Mouse (Mus musculus) CH12.LX (cell line): ENCODE data around the gene Eif2b4. TPM values are rescaled to one million over a fixed set of nuclear protein-coding genes. Genes with fewer than 3 reads are reported as not detected.

ENCODE experiments used
- DNase-seq: peaks from one replicate; pipeline ENCODE4 v3.0.0-alpha.2; 2013; ENCODE audit errors: extremely low read depth
- H3K27ac ChIP-seq: 2 replicates; pipeline ENCODE4 v1.5.1; 2012; ENCODE audit warnings: low read depth, mild to moderate bottlenecking, control low read depth, moderate library complexity; ENCODE audit not compliant: insufficient read depth
- H3K27me3 ChIP-seq: replicated peaks from 2 replicates; pipeline ENCODE3; 2012; ENCODE audit warnings: inconsistent platforms
- H3K36me3 ChIP-seq, 2 experiments: replicated peaks in 1 of 2; 2 replicates each; pipeline versions ENCODE3 to v1.6.1; 2012; ENCODE audit warnings: inconsistent platforms in 1 of 2, low read length in 1 of 2, mild to moderate bottlenecking in 1 of 2, mixed read lengths in 1 of 2, moderate library complexity in 1 of 2; ENCODE audit not compliant: control insufficient read depth in 1 of 2, insufficient read depth in 1 of 2
- H3K4me1 ChIP-seq, 2 experiments: 2 replicates each; pipeline ENCODE4 v1.6.1; 2012; ENCODE audit warnings: inconsistent platforms in 1 of 2, moderate library complexity in 1 of 2; ENCODE audit not compliant: insufficient read depth in 2 of 2, control insufficient read depth in 1 of 2
- H3K4me2 ChIP-seq: 2 replicates; pipeline ENCODE4 v1.6.1; 2012; ENCODE audit warnings: low read depth, mild to moderate bottlenecking, control low read depth; ENCODE audit not compliant: poor library complexity, insufficient read depth, severe bottlenecking
- H3K4me3 ChIP-seq, 3 experiments: fragments of 150-350 bp in 1 of 3; sonication (generic) in 1 of 3; replicated peaks in 1 of 3; 2 replicates each; pipeline versions ENCODE3 to v1.5.1; 2011 to 2012; ENCODE audit warnings: low read depth in 2 of 3, low read length in 2 of 3, mild to moderate bottlenecking in 2 of 3, moderate library complexity in 2 of 3, control low read depth in 1 of 3, improper control_type of control experiment in 1 of 3, inconsistent platforms in 1 of 3, mixed read lengths in 1 of 3; ENCODE audit not compliant: poor library complexity in 1 of 3
- H3K79me2 ChIP-seq: replicated peaks from 2 replicates; pipeline ENCODE4 v1.6.1; 2012; ENCODE audit warnings: mild to moderate bottlenecking, moderate library complexity; ENCODE audit not compliant: control insufficient read depth, poor library complexity, insufficient read depth, severe bottlenecking; ENCODE audit errors: extremely low read depth
- H3K9ac ChIP-seq: 2 replicates; pipeline ENCODE4 v1.6.1; 2012; ENCODE audit warnings: low read depth, mild to moderate bottlenecking, control low read depth, moderate library complexity; ENCODE audit not compliant: insufficient read depth
- H3K9me3 ChIP-seq: replicated peaks from 2 replicates; pipeline ENCODE3; 2012; ENCODE audit warnings: low read length, inconsistent platforms, mixed read lengths
- BHLHE40 ChIP-seq: IDR thresholded peaks from 2 replicates; pipeline ENCODE4 v1.6.1; 2011; ENCODE audit warnings: mild to moderate bottlenecking, low read depth, low read length, improper control_type of control experiment
- CHD1 ChIP-seq: IDR thresholded peaks from 2 replicates; pipeline ENCODE4 v1.6.1; 2012; ENCODE audit warnings: low read depth, low read length, improper control_type of control experiment, inconsistent platforms
- CHD2 ChIP-seq: IDR thresholded peaks from 2 replicates; pipeline ENCODE4 v1.6.1; 2011; ENCODE audit warnings: low read length, improper control_type of control experiment
- CTCF ChIP-seq, 2 experiments: IDR thresholded peaks in 1 of 2; conservative IDR thresholded peaks in 1 of 2; 2 replicates each; pipeline ENCODE4 v1.5.1; 2011 to 2012; ENCODE audit warnings: low read depth in 2 of 2, low read length in 2 of 2, improper control_type of control experiment in 1 of 2, inconsistent platforms in 1 of 2, mild to moderate bottlenecking in 1 of 2, moderate library complexity in 1 of 2
- E2F4 ChIP-seq: IDR thresholded peaks from 2 replicates; pipeline ENCODE4 v1.6.1; 2011; ENCODE audit warnings: low read depth, low read length, improper control_type of control experiment; ENCODE audit not compliant: insufficient replicate concordance
- ELF1 ChIP-seq: IDR thresholded peaks from 2 replicates; pipeline ENCODE4 v1.6.1; 2014; ENCODE audit warnings: low read depth, mild to moderate bottlenecking, inconsistent platforms, low read length, improper control_type of control experiment
- EP300 ChIP-seq: IDR thresholded peaks from 2 replicates; pipeline ENCODE4 v1.6.1; 2011; ENCODE audit warnings: low read length, improper control_type of control experiment
- ETS1 ChIP-seq: conservative IDR thresholded peaks from 2 replicates; pipeline ENCODE4 v1.6.1; 2012; ENCODE audit warnings: low read depth, mild to moderate bottlenecking, inconsistent platforms, low read length, improper control_type of control experiment, moderate library complexity
- GABPA ChIP-seq: IDR thresholded peaks from 2 replicates; pipeline ENCODE4 v1.6.1; 2012; ENCODE audit warnings: low read depth, low read length, improper control_type of control experiment, inconsistent platforms; ENCODE audit not compliant: insufficient replicate concordance
- HCFC1 ChIP-seq: IDR thresholded peaks from 2 replicates; pipeline ENCODE4 v1.6.1; 2012; ENCODE audit warnings: low read depth, mild to moderate bottlenecking, inconsistent platforms, low read length, improper control_type of control experiment
- IRF4 ChIP-seq: IDR thresholded peaks from 2 replicates; pipeline ENCODE4 v1.6.1; 2014; ENCODE audit warnings: low read depth, mild to moderate bottlenecking, inconsistent platforms, low read length, improper control_type of control experiment
- JUN ChIP-seq: IDR thresholded peaks from 2 replicates; pipeline ENCODE4 v1.6.1; 2011; ENCODE audit warnings: low read depth, mild to moderate bottlenecking, low read length, improper control_type of control experiment, moderate library complexity; ENCODE audit not compliant: insufficient read depth
- JUND ChIP-seq: conservative IDR thresholded peaks from 2 replicates; pipeline ENCODE4 v1.6.1; 2011; ENCODE audit warnings: low read depth, low read length, improper control_type of control experiment
- KAT2A ChIP-seq: IDR thresholded peaks from 2 replicates; pipeline ENCODE4 v1.6.1; 2012; ENCODE audit warnings: low read length, improper control_type of control experiment, inconsistent platforms; ENCODE audit not compliant: insufficient replicate concordance
- MAFK ChIP-seq: IDR thresholded peaks from 2 replicates; pipeline ENCODE4 v1.6.1; 2011; ENCODE audit warnings: low read length, improper control_type of control experiment; ENCODE audit not compliant: insufficient replicate concordance
- MAX ChIP-seq: IDR thresholded peaks from 2 replicates; pipeline ENCODE4 v1.6.1; 2011; ENCODE audit warnings: low read length, improper control_type of control experiment
- MAZ ChIP-seq: IDR thresholded peaks from 2 replicates; pipeline ENCODE4 v1.6.1; 2012; ENCODE audit warnings: low read depth, mild to moderate bottlenecking, inconsistent platforms, low read length, improper control_type of control experiment, moderate library complexity
- MEF2A ChIP-seq: IDR thresholded peaks from 2 replicates; pipeline ENCODE4 v1.6.1; 2014; ENCODE audit warnings: low read depth, mild to moderate bottlenecking, inconsistent platforms, low read length, improper control_type of control experiment, borderline replicate concordance
- MXI1 ChIP-seq: IDR thresholded peaks from 2 replicates; pipeline ENCODE4 v1.6.1; 2011; ENCODE audit warnings: mild to moderate bottlenecking, low read depth, low read length, improper control_type of control experiment
- MYC ChIP-seq: IDR thresholded peaks from 2 replicates; pipeline ENCODE4 v1.6.1; 2011; ENCODE audit warnings: low read depth, mild to moderate bottlenecking, improper control_type of control experiment, low read length
- NELFE ChIP-seq: IDR thresholded peaks from 2 replicates; pipeline ENCODE4 v1.6.1; 2011; ENCODE audit warnings: low read depth, low read length, improper control_type of control experiment
- NRF1 ChIP-seq: IDR thresholded peaks from 2 replicates; pipeline ENCODE4 v1.6.1; 2014; ENCODE audit warnings: low read depth, mild to moderate bottlenecking, inconsistent platforms, low read length, improper control_type of control experiment, moderate library complexity
- PAX5 ChIP-seq: IDR thresholded peaks from 2 replicates; pipeline ENCODE4 v1.6.1; 2012; ENCODE audit warnings: low read length, inconsistent platforms, mixed read lengths
- POLR2A ChIP-seq: IDR thresholded peaks from 2 replicates; pipeline ENCODE4 v1.6.1; 2011; ENCODE audit warnings: low read depth, mild to moderate bottlenecking, improper control_type of control experiment, low read length
- POLR2AphosphoS2 ChIP-seq: IDR thresholded peaks from 2 replicates; pipeline ENCODE4 v1.6.1; 2011; ENCODE audit warnings: low read depth, low read length, improper control_type of control experiment
- RAD21 ChIP-seq: IDR thresholded peaks from 2 replicates; pipeline ENCODE4 v1.6.1; 2011; ENCODE audit warnings: low read depth, mild to moderate bottlenecking, low read length, improper control_type of control experiment, moderate library complexity
- RCOR1 ChIP-seq: conservative IDR thresholded peaks from 2 replicates; pipeline ENCODE4 v1.6.1; 2012; ENCODE audit warnings: low read depth, mild to moderate bottlenecking, inconsistent platforms, low read length, improper control_type of control experiment
- SIN3A ChIP-seq: IDR thresholded peaks from 2 replicates; pipeline ENCODE4 v1.6.1; 2012; ENCODE audit warnings: low read length, improper control_type of control experiment, inconsistent platforms
- SMC3 ChIP-seq: IDR thresholded peaks from 2 replicates; pipeline ENCODE4 v1.6.1; 2011; ENCODE audit warnings: low read depth, low read length, improper control_type of control experiment
- TBP ChIP-seq: conservative IDR thresholded peaks from 2 replicates; pipeline ENCODE4 v1.6.1; 2011; ENCODE audit warnings: low read depth, low read length, improper control_type of control experiment
- TCF12 ChIP-seq: IDR thresholded peaks from 2 replicates; pipeline ENCODE4 v1.6.1; 2014; ENCODE audit warnings: low read depth, mild to moderate bottlenecking, inconsistent platforms, low read length, improper control_type of control experiment
- UBTF ChIP-seq: IDR thresholded peaks from 2 replicates; pipeline ENCODE4 v1.6.1; 2012; ENCODE audit warnings: low read depth, mild to moderate bottlenecking, inconsistent platforms, low read length, improper control_type of control experiment, moderate library complexity
- USF1 ChIP-seq: IDR thresholded peaks from 2 replicates; pipeline ENCODE4 v1.6.1; 2014; ENCODE audit warnings: low read depth, mild to moderate bottlenecking, inconsistent platforms, low read length, improper control_type of control experiment
- USF2 ChIP-seq: conservative IDR thresholded peaks from 2 replicates; pipeline ENCODE4 v1.6.1; 2011; ENCODE audit warnings: low read depth, low read length, improper control_type of control experiment
- ZC3H11A ChIP-seq: IDR thresholded peaks from 2 replicates; pipeline ENCODE4 v1.6.1; 2012; ENCODE audit warnings: low read depth, mild to moderate bottlenecking, inconsistent platforms, low read length, improper control_type of control experiment
- ZKSCAN1 ChIP-seq: IDR thresholded peaks from 2 replicates; pipeline ENCODE4 v1.6.1; 2012; ENCODE audit warnings: low read depth, inconsistent platforms, low read length, improper control_type of control experiment, borderline replicate concordance
- ZMIZ1 ChIP-seq: IDR thresholded peaks from 2 replicates; pipeline ENCODE4 v1.6.1; 2012; ENCODE audit warnings: low read depth, mild to moderate bottlenecking, inconsistent platforms, low read length, improper control_type of control experiment
- ZNF384 ChIP-seq: IDR thresholded peaks from 2 replicates; pipeline ENCODE4 v1.6.1; 2012; ENCODE audit warnings: low read depth, low read length, improper control_type of control experiment, inconsistent platforms
- dilution Hi-C: fragments of 300-500 bp; cut with MboI; formaldehyde crosslinking; loops from 2 replicates; pipeline ENCODE4 v1.14.3; 2020; ENCODE audit warnings: low sequenced_read_pairs; ENCODE audit not compliant: extremely low pct_unique_long_range_greater_than_20kb, extremely low pct_ligation_motif_present
- in situ Hi-C: fragments of 300-500 bp; cut with MboI; formaldehyde crosslinking; loops from 3 replicates; pipeline ENCODE4 v1.14.3; 2019; ENCODE audit warnings: low sequenced_read_pairs, low pct_ligation_motif_present, low pct_unique_long_range_greater_than_20kb, mixed read lengths
- polyA plus RNA-seq: library from polyadenylated mRNA; unstranded; fragments of >175 nt; gene quantifications from 2 replicates; pipeline ENCODE4 v1.2.1, GENCODE M21; 2012; ENCODE audit warnings: low read depth; ENCODE audit not compliant: insufficient read length
- total RNA-seq, 2 experiments: library from RNA; depleted of rRNA; stranded (reverse); fragments of 300-350 nt in 1 of 2; fragments of >200 nt in 1 of 2; gene quantifications; 2 replicates each; pipeline ENCODE4 v1.2.3; 2012 to 2014

The Eif2b4 gene
- total and polyA plus RNA-seq, 3 experiments: 26.8 to 99.5 (median 56.8) TPM

DNA sequence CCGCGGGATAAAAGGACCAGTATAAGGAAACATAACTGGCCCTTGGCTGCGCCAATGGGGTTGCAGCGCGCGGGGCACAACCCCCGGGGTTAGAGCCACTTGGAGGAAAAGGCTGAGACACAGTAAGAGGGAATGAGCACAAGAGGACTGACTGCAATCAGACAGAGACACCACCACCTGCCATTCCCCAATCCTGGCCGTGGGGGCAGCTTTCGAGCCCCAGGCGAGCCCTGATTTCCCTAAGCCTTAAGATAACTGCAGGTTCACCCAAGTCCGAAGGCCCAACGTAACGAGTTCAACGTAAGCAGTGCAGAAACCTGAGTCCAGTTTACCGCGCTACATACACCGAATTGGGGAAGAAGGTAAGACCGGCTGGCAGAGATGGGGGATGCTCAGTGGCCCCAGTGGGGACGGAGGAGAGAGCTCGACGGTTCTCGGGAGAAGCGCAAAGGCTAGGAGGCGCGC lies 13.9 kb downstream of the Eif2b4 start:
- in situ Hi-C loops: no loop called here
- Histone ChIP-seq H3K36me3 (peaks cover 3 to 33% of the 10 kb centered on the region in 2 experiments), H3K4me3 (peak overlapping the region; percentile 78 to 97 (median 81)), H3K4me2 (peak overlapping the region; percentile 61; the same call in 1 of the 2 replicates), H3K4me1 (peaks cover 0 to 32% of the 10 kb centered on the region in 2 experiments; a peak in 2 of 4 replicates), H3K79me2 (peaks cover 48% of the 10 kb centered on the region), H3K9me3 (no peaks in the 10 kb centered on the region), H3K9ac (peak overlapping the region; percentile 93), H3K27me3 (no peaks in the 10 kb centered on the region), H3K27ac (peak overlapping the region; percentile 95)
- peak; percentile 61 for DNase-seq
- dilution Hi-C loops: no loop called here
- TF ChIP-seq E2F4 (0 out of 2 replicates have a peak, but pooled peaks have one; percentile 71), CTCF (conservative IDR thresholded peaks at IDR 0.05 in 1 of 2, IDR thresholded peaks at IDR 0.05 in 1 of 2; ENCODE audit: low read depth in 2 of 2, low read length in 2 of 2) (no peak), GABPA (no peak), ZNF384 (no peak), KAT2A (no peak), NRF1 (no peak), JUND (no peak), MXI1 (0 out of 2 replicates have a peak, but pooled peaks have one; percentile 8), JUN (no peak), MAZ (peak; percentile 63; the same call in 1 of the 2 replicates), NELFE (no peak), POLR2AphosphoS2 (no peak; the same call in 1 of the 2 replicates), SIN3A (0 out of 2 replicates have a peak, but pooled peaks have one; percentile 78), USF2 (no peak), PAX5 (no peak), TCF12 (0 out of 2 replicates have a peak, but pooled peaks have one; percentile 40), MYC (no peak), RAD21 (no peak), IRF4 (no peak), SMC3 (no peak), EP300 (no peak; the same call in 1 of the 2 replicates), RCOR1 (peak; percentile 53; the same call in 1 of the 2 replicates), UBTF (no peak), USF1 (no peak), HCFC1 (no peak), POLR2A (no peak), ZMIZ1 (peak; percentile 30; the same call in 1 of the 2 replicates), BHLHE40 (0 out of 2 replicates have a peak, but pooled peaks have one; percentile 13), MAFK (no peak), MAX (peak; percentile 38; the same call in 1 of the 2 replicates), ZKSCAN1 (no peak), ETS1 (0 out of 2 replicates have a peak, but pooled peaks have one; percentile 26), ELF1 (no peak), TBP (no peak), CHD2 (0 out of 2 replicates have a peak, but pooled peaks have one; percentile 11), MEF2A (peak; percentile 35; the same call in 1 of the 2 replicates), CHD1 (peak; percentile 88), ZC3H11A (no peak)
- TF ChIP-seq, all 38 proteins: peak for 13
